Mouse (Mus musculus) heart, embryonic 15.5 days (tissue): Measurements from ENCODE around the gene Cd40. TPM values are rescaled to one million over a fixed set of nuclear protein-coding genes. Genes with fewer than 3 reads are reported as not detected.

Experiments used
- ATAC-seq: fragments of 200-750 bp; cut with Nextera tagmentation; replicated peaks from 2 replicates; pipeline ENCODE4 v1.8.0; 2017; ENCODE audit warnings: low read depth, moderate TSS enrichment; ENCODE audit not compliant: insufficient number of reproducible peaks, insufficient read depth, low FRiP score
- H3K27ac ChIP-seq: fragments of 300-500 bp; sonication (generic); 2 replicates; pipeline ENCODE4 v1.5.1; 2015; ENCODE audit warnings: mild to moderate bottlenecking, inconsistent platforms
- H3K27me3 ChIP-seq: fragments of 300-500 bp; sonication (generic); 2 replicates; pipeline ENCODE4 v1.6.1; 2015; ENCODE audit warnings: inconsistent platforms
- H3K36me3 ChIP-seq: fragments of 300-500 bp; sonication (generic); 2 replicates; pipeline ENCODE4 v1.6.1; 2015; ENCODE audit warnings: mild to moderate bottlenecking, inconsistent platforms
- H3K4me1 ChIP-seq: fragments of 300-500 bp; sonication (generic); replicated peaks from 2 replicates; pipeline ENCODE4 v1.6.1; 2015; ENCODE audit warnings: inconsistent platforms
- H3K4me2 ChIP-seq: fragments of 300-500 bp; sonication (generic); 2 replicates; pipeline ENCODE4 v1.6.1; 2015; ENCODE audit warnings: inconsistent platforms, mild to moderate bottlenecking, moderate library complexity
- H3K4me3 ChIP-seq: fragments of 300-500 bp; sonication (generic); 2 replicates; pipeline ENCODE4 v1.5.1; 2015; ENCODE audit warnings: mild to moderate bottlenecking, inconsistent platforms
- H3K9ac ChIP-seq: fragments of 300-500 bp; sonication (generic); 2 replicates; pipeline ENCODE4 v1.6.1; 2015; ENCODE audit warnings: mild to moderate bottlenecking, inconsistent platforms
- H3K9me3 ChIP-seq: fragments of 300-500 bp; sonication (generic); replicated peaks from 2 replicates; pipeline ENCODE4 v1.6.1; 2016; ENCODE audit warnings: inconsistent platforms
- WGBS: fragments of 180-500 bp; shearing (Covaris S2); methylation state at CpG from one replicate; pipeline ENCODE4 v1.1.7; 2015; ENCODE audit warnings: mixed read lengths; 5-methylcytosine and 5-hydroxymethylcytosine counted together
- polyA plus RNA-seq: library from polyadenylated mRNA; unstranded; fragments of >200 nt; fragmentation: Nextera tagmentation; extraction: Ambion mirVana; gene quantifications from 2 replicates; pipeline ENCODE4 v1.2.1, GENCODE M21; 2015

Cd40 gene
- 6.0 and 9.8 TPM in 2 replicates for polyA plus RNA-seq

DNA sequence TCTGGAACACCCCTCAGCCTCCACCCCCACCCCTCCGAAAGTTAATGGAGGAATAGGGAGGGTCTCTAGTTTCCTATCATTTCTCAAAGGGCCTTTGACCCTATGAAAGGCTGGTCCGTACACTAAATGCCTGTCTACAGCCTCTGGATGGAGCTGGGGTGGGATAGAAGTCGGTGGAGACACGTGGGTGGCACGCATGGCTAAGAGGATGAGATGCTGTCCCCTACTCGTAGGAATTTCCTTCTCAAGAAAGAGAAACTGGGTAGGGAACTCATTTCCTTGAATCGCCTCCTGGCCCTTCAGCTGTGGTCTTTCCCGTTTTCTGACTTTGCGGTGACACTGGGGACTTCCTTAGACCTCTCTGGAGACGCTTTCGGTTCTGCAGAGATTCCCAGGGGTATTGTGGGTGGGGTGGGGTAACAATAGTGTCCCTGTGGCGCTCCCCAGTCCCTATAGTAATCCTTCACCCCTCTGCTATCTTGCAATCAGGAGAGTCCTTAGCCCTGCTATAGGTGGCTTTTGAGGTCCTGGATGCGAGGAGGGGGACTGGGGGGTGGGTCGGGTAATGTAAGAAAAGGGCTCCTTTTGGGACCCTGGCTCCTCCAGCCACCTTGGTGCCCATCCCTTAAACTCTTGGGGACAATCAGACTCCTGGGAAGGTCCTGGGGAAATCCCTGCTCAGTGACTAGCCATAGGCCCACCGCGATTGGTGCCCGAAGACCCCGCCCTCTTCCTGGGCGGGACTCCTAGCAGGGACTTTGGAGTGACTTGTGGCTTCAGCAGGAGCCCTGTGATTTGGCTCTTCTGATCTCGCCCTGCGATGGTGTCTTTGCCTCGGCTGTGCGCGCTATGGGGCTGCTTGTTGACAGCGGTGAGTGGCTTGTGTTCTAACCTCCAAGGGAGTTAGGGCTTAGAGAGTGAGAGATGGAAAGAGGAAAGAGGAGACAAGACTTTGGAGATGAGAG is at the start of gene Cd40:
Gene Cd40, plus strand, starts transcription at position 740 of the 965 bp plus-strand sequence.
- peak within 1 kb of the TSS; percentile 39 for H3K4me3 ChIP-seq
- no peak within 1 kb of the TSS for H3K9ac ChIP-seq
- peak within 1 kb of the TSS; percentile 62 for H3K4me2 ChIP-seq
- WGBS = 11% methylated on average over 25 of the region's 25 CpGs
- peak; percentile 69 for ATAC-seq
- no peaks in the 10 kb centered on the region for H3K9me3 ChIP-seq
- peaks cover 17% of the 10 kb centered on the region for H3K4me1 ChIP-seq
- H3K27me3 ChIP-seq = peaks cover 34% of the 10 kb centered on the region
- no peaks in the 10 kb centered on the region for H3K36me3 ChIP-seq
- no peak within 1 kb of the TSS for H3K27ac ChIP-seq

- no peak overlapping the region for H3K27ac ChIP-seq
- no peak overlapping the region for H3K4me3 ChIP-seq
- no peaks in the 10 kb centered on the region for H3K9me3 ChIP-seq
- no peak overlapping the region for H3K4me2 ChIP-seq
- no peaks in the 10 kb centered on the region for H3K4me1 ChIP-seq
- H3K36me3 ChIP-seq = peaks cover 94% of the 10 kb centered on the region
- ATAC-seq = no peak
- 94% methylated on average over 4 of the region's 4 CpGs for WGBS
- no peaks in the 10 kb centered on the region for H3K27me3 ChIP-seq
- H3K9ac ChIP-seq = no peak overlapping the region
Measured at GRCm38 (mm10) chr2:165006813-165007212, 48.6 kb upstream of the Cd40 start.

DNA sequence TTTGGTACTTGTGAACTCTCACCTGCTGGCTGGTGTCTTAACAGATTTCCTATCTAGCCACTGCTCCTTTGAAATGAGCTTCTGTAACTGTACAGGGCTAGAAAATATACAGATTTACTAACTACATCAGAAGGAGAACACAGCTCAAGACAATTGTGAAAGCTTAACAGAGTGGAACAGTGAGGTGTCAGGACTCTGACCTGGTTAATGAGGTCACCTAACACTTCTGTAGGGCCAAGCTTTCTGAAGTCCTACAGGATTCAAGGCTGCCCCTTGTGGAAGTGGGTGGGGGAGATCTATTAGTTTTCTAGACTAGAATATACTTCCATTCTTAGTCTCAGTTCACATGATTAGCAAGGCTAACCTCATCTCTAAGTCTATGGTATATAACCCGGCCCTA is 47.4 kb upstream of the Cd40 start:
- 97% methylated on average over 1 of the region's 1 CpGs for WGBS

GRCm38 (mm10) chr2:165009161-165009560 is 46.3 kb upstream of the Cd40 start:
- WGBS = 94% methylated on average over 14 of the region's 14 CpGs

More for the DNA sequence above, 47.4 kb upstream of the Cd40 start:
- Histone ChIP-seq H3K9me3 (no peaks in the 10 kb centered on the region), H3K36me3 (peaks cover 94% of the 10 kb centered on the region), H3K27ac (no peak overlapping the region), H3K9ac (no peak overlapping the region), H3K4me3 (no peak overlapping the region), H3K4me2 (no peak overlapping the region), H3K4me1 (no peaks in the 10 kb centered on the region), H3K27me3 (no peaks in the 10 kb centered on the region)
- ATAC-seq = no peak

GRCm38 (mm10) chr2:165009581-165009980 is 45.8 kb upstream of the Cd40 start:
- peaks cover 79% of the 10 kb centered on the region for H3K36me3 ChIP-seq

More at GRCm38 (mm10) chr2:165009161-165009560, 46.3 kb upstream of the Cd40 start:
- H3K27ac ChIP-seq = no peak overlapping the region
- ATAC-seq = no peak
- H3K9ac ChIP-seq = no peak overlapping the region
- peaks cover 83% of the 10 kb centered on the region for H3K36me3 ChIP-seq
- H3K9me3 ChIP-seq = no peaks in the 10 kb centered on the region
- no peak overlapping the region for H3K4me3 ChIP-seq
- no peaks in the 10 kb centered on the region for H3K4me1 ChIP-seq
- no peaks in the 10 kb centered on the region for H3K27me3 ChIP-seq
- no peak overlapping the region for H3K4me2 ChIP-seq

GRCm38 (mm10) chr2:165010351-165010750 is 45.1 kb upstream of the Cd40 start:
- H3K9ac ChIP-seq = no peak overlapping the region
- 76% methylated on average over 10 of the region's 10 CpGs for WGBS
- no peak overlapping the region for H3K27ac ChIP-seq
- no peak for ATAC-seq
- no peaks in the 10 kb centered on the region for H3K9me3 ChIP-seq
- H3K4me2 ChIP-seq = no peak overlapping the region
- no peak overlapping the region for H3K4me3 ChIP-seq
- peaks cover 73% of the 10 kb centered on the region for H3K36me3 ChIP-seq
- no peaks in the 10 kb centered on the region for H3K27me3 ChIP-seq
- no peaks in the 10 kb centered on the region for H3K4me1 ChIP-seq

More at GRCm38 (mm10) chr2:165009581-165009980, 45.8 kb upstream of the Cd40 start:
- 82% methylated on average over 2 of the region's 2 CpGs for WGBS
- Histone ChIP-seq H3K4me1 (no peaks in the 10 kb centered on the region), H3K4me2 (no peak overlapping the region), H3K27me3 (no peaks in the 10 kb centered on the region), H3K27ac (no peak overlapping the region), H3K9me3 (no peaks in the 10 kb centered on the region), H3K9ac (no peak overlapping the region), H3K4me3 (no peak overlapping the region)
- no peak for ATAC-seq

GRCm38 (mm10) chr2:165014935-165015334 is 40.5 kb upstream of the Cd40 start:
- Histone ChIP-seq H3K4me1 (no peaks in the 10 kb centered on the region), H3K4me2 (no peak overlapping the region), H3K9ac (no peak overlapping the region), H3K9me3 (no peaks in the 10 kb centered on the region), H3K27ac (no peak overlapping the region), H3K27me3 (no peaks in the 10 kb centered on the region), H3K4me3 (no peak overlapping the region), H3K36me3 (peaks cover 37% of the 10 kb centered on the region)
- WGBS = 90% methylated on average over 5 of the region's 5 CpGs
- no peak for ATAC-seq

GRCm38 (mm10) chr2:165020490-165020889 is 34.9 kb upstream of the Cd40 start:
- Histone ChIP-seq H3K9me3 (no peaks in the 10 kb centered on the region), H3K4me1 (no peaks in the 10 kb centered on the region), H3K36me3 (peaks cover 6% of the 10 kb centered on the region; the same call in 1 of the 2 replicates), H3K27ac (no peak overlapping the region), H3K9ac (no peak overlapping the region), H3K4me3 (no peak overlapping the region), H3K4me2 (no peak overlapping the region), H3K27me3 (no peaks in the 10 kb centered on the region)
- no peak for ATAC-seq
- WGBS = 86% methylated on average over 3 of the region's 3 CpGs

GRCm38 (mm10) chr2:165027163-165027562 is 28.3 kb upstream of the Cd40 start:
- no peaks in the 10 kb centered on the region for H3K9me3 ChIP-seq
- H3K27me3 ChIP-seq = no peaks in the 10 kb centered on the region
- WGBS = 72% methylated on average over 1 of the region's 1 CpGs
- no peak for ATAC-seq
- H3K9ac ChIP-seq = no peak overlapping the region
- H3K27ac ChIP-seq = no peak overlapping the region
- no peak overlapping the region for H3K4me2 ChIP-seq
- no peak overlapping the region for H3K4me3 ChIP-seq
- H3K36me3 ChIP-seq = no peaks in the 10 kb centered on the region
- peaks cover under 1% of the 10 kb centered on the region for H3K4me1 ChIP-seq

DNA sequence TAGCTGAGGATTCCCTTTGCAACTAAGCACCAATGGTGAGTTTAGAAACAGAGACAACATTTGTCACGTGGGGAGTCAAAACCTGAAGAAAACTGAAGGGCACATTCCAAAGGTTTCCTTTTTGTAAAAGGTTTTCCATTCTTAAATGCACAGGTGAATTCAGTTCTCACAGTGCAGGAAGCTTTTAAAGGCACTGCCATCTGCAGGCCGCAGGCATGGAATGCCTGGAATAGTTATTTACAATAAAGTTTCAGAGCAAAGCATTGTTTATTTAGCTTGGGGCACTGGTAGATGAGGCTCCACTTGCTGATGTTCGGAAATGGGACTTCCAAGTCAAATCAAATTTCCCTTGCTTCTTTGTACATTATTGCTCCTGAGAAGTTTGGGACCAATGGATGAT is 22.9 kb upstream of the Cd40 start:
- Histone ChIP-seq H3K4me3 (no peak overlapping the region), H3K27me3 (no peaks in the 10 kb centered on the region), H3K4me1 (peaks cover 19% of the 10 kb centered on the region), H3K27ac (no peak overlapping the region), H3K36me3 (no peaks in the 10 kb centered on the region), H3K4me2 (0 out of 2 replicates have a peak overlapping the region, but pooled peaks have one; percentile 81), H3K9ac (no peak overlapping the region), H3K9me3 (no peaks in the 10 kb centered on the region)
- no peak for ATAC-seq
- WGBS = 62% methylated on average over 3 of the region's 3 CpGs

- Histone ChIP-seq H3K27me3 (no peaks in the 10 kb centered on the region), H3K9me3 (no peaks in the 10 kb centered on the region), H3K4me1 (peaks cover 19% of the 10 kb centered on the region), H3K4me3 (peak overlapping the region; percentile 86), H3K4me2 (peak overlapping the region; percentile 81), H3K27ac (no peak overlapping the region), H3K36me3 (no peaks in the 10 kb centered on the region), H3K9ac (peak overlapping the region; percentile 93)
- WGBS = 36% methylated on average over 6 of the region's 6 CpGs
- no peak for ATAC-seq
Measured at GRCm38 (mm10) chr2:165033306-165033705, 22.1 kb upstream of the Cd40 start.
